Comparison of ENCODE assay signal across 8 mouse cellular contexts in the genomic region with DNA sequence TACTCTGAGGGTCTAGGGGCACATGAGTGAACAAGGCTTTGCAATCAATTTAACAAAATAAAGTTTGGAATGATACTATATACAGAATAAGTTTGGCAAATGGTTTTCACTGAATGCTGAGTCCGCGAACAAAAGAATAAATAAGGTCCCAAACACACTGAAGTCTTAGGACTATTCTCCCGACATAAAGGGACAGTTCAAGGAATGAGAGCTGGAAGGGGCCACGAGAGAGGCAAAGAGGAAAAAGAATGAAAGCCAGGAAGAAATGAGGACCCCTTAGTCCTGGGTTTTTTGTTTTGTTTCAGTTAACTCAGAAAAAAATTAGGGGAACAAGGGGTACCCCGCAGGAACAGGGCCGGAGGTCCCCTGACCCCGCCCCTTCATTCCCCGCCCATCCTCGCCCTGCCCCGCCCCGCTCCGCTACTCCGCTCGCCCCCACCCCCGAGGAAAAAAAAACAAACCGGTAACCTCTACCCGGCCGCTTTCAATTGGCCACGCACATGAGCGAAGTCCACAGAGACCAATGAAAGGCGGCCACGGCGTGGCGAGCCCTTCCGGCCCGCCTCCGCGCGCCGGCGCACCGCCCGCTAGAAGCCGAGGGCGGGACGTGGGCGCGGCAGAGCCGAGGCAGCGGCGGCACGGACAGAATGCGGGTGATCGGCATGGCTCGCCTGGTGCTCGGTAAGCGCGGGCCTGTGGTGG. TPM values are rescaled to one million over a fixed set of nuclear protein-coding genes. Genes with fewer than 3 reads are reported as not detected.
A peak's percentile ranks its signal among the peaks of the same experiment; 100 is the strongest.
DNase-seq lines count a peak whose midpoint lies in the region; ATAC-seq and TF ChIP-seq lines count a peak whose summit lies in the region.

Gene Pdia6, plus strand, starts transcription at position 575 of the 702 bp plus-strand sequence.

- peak; percentile 99 for ATAC-seq in forebrain, postnatal 0 days
- peak; percentile 99 for ATAC-seq in lung, embryonic 15.5 days (ENCODE audit: borderline replicate concordance, extremely low read depth, low FRiP score, low TSS enrichment)

- H3K4me3 ChIP-seq in MEL (ENCODE audit: control insufficient read depth in 1 of 2, insufficient read depth in 1 of 2, low read depth in 2 of 2, low read length in 2 of 2), result peak within 1 kb of the TSS; percentile 86 to 100
- H3K4me3 ChIP-seq in cerebellum, adult 2 months (replicated peaks; ENCODE audit: insufficient read depth, low read depth, low read length), result peak within 1 kb of the TSS; percentile 68
- H3K4me3 ChIP-seq in forebrain, postnatal 0 days (ENCODE audit: low read depth, low read length), result peak within 1 kb of the TSS; percentile 90
- peak within 1 kb of the TSS; percentile 94 for H3K4me3 ChIP-seq in lung, embryonic 15.5 days

- peak within 1 kb of the TSS; percentile 56 for H3K4me2 ChIP-seq in forebrain, postnatal 0 days (ENCODE audit: low read depth)
- H3K4me2 ChIP-seq in lung, embryonic 15.5 days, result peak within 1 kb of the TSS; percentile 73

- H3K9me3 ChIP-seq in MEL (replicated peaks; ENCODE audit: insufficient read depth, low read length), result no peaks in the 10 kb centered on the region
- no peaks in the 10 kb centered on the region for H3K9me3 ChIP-seq in forebrain, postnatal 0 days (ENCODE audit: low read length)
- H3K9me3 ChIP-seq in lung, embryonic 15.5 days, result no peaks in the 10 kb centered on the region

- no peak for TF ChIP-seq CTCF in MEL (IDR thresholded peaks at IDR 0.05 in 2 of 3, conservative IDR thresholded peaks at IDR 0.05 in 1 of 3; ENCODE audit: control insufficient read depth in 1 of 3, insufficient read depth in 1 of 3, low read depth in 2 of 3, low read length in 3 of 3, poor library complexity in 1 of 3, severe bottlenecking in 1 of 3)
- no peak for TF ChIP-seq CTCF in cerebellum, adult 2 months (IDR thresholded peaks at IDR 0.05; ENCODE audit: borderline replicate concordance, insufficient read depth, low read depth, low read length)
- no peak for TF ChIP-seq CTCF in forebrain, postnatal 0 days (IDR thresholded peaks at IDR 0.05; ENCODE audit: low read depth)

- peaks cover 3 to 4% of the 10 kb centered on the region in 2 experiments for H3K36me3 ChIP-seq in MEL (ENCODE audit: control insufficient read depth in 1 of 2, insufficient read depth in 2 of 2, low read length in 2 of 2)
- peaks cover 13% of the 10 kb centered on the region for H3K36me3 ChIP-seq in forebrain, postnatal 0 days (ENCODE audit: insufficient read depth)
- peaks cover 17% of the 10 kb centered on the region for H3K36me3 ChIP-seq in lung, embryonic 15.5 days

- H3K4me1 ChIP-seq in MEL (ENCODE audit: control insufficient read depth in 1 of 2, insufficient read depth in 2 of 2, low read length in 2 of 2), result peaks cover 3 to 11% of the 10 kb centered on the region in 2 experiments; a peak in 3 of 4 replicates
- H3K4me1 ChIP-seq in cerebellum, adult 2 months (ENCODE audit: control insufficient read depth, insufficient read depth, low read length), result peaks cover 9% of the 10 kb centered on the region
- peaks cover 12% of the 10 kb centered on the region for H3K4me1 ChIP-seq in forebrain, postnatal 0 days (ENCODE audit: insufficient read depth)
- H3K4me1 ChIP-seq in lung, embryonic 15.5 days, result peaks cover 28% of the 10 kb centered on the region

- no peak for TF ChIP-seq RAD21 in MEL (IDR thresholded peaks at IDR 0.05; ENCODE audit: low read depth, low read length)

- peak; percentile 95 for DNase-seq in MEL (ENCODE audit: low read depth, low spot score)
- DNase-seq in cerebellum, adult 2 months, result peak; percentile 94
- DNase-seq in forebrain, postnatal 0 days, result peak; percentile 97
- DNase-seq in heart, postnatal 4 days, result peak; percentile 96
- DNase-seq in layer of hippocampus, adult 8-10 months (ENCODE audit: low spot score in 2 of 2), result peak; percentile 82 to 88
- peak; percentile 86 for DNase-seq in ovary, adult 18-20 months (ENCODE audit: low spot score)
- DNase-seq in thymus, postnatal 0 days (ENCODE audit: low spot score), result peak; percentile 96

- no peak; a peak in 1 of 4 replicates for TF ChIP-seq EP300 in MEL (IDR thresholded peaks at IDR 0.05; ENCODE audit: low read depth in 1 of 2, low read length in 2 of 2)

- WGBS in cerebellum, adult 2 months, result under 1% methylated on average over 48 of the region's 48 CpGs
- WGBS in forebrain, postnatal 0 days, result 2% methylated on average over 41 of the region's 48 CpGs
- WGBS in lung, embryonic 15.5 days, result 1% methylated on average over 48 of the region's 48 CpGs

- peak within 1 kb of the TSS; percentile 85 for H3K9ac ChIP-seq in MEL (ENCODE audit: control insufficient read depth, low read depth, low read length, poor library complexity, severe bottlenecking)
- peak within 1 kb of the TSS; percentile 86 for H3K9ac ChIP-seq in forebrain, postnatal 0 days
- H3K9ac ChIP-seq in lung, embryonic 15.5 days, result peak within 1 kb of the TSS; percentile 98

- H3K27me3 ChIP-seq in MEL (ENCODE audit: control insufficient read depth in 1 of 2, insufficient read depth in 2 of 2, low read length in 2 of 2), result no peaks in the 10 kb centered on the region
- H3K27me3 ChIP-seq in cerebellum, adult 2 months (ENCODE audit: control insufficient read depth, insufficient read depth, low read length), result no peaks in the 10 kb centered on the region
- no peaks in the 10 kb centered on the region for H3K27me3 ChIP-seq in forebrain, postnatal 0 days (ENCODE audit: insufficient read depth, low read length)
- H3K27me3 ChIP-seq in lung, embryonic 15.5 days, result no peaks in the 10 kb centered on the region

- H3K79me2 ChIP-seq in MEL (ENCODE audit: control insufficient read depth, insufficient read depth, low read length, poor library complexity), result peaks cover 26% of the 10 kb centered on the region

- peak; percentile 84 to 88 for TF ChIP-seq POLR2A in MEL (IDR thresholded peaks at IDR 0.05; ENCODE audit: control insufficient read depth in 1 of 2, insufficient read depth in 1 of 2, low read depth in 1 of 2, low read length in 2 of 2, poor library complexity in 1 of 2)
- peak; percentile 72 for TF ChIP-seq POLR2A in cerebellum, adult 2 months (IDR thresholded peaks at IDR 0.05; ENCODE audit: borderline replicate concordance, insufficient read depth, low read length)

- peak within 1 kb of the TSS; percentile 35 for H3K27ac ChIP-seq in MEL (ENCODE audit: control insufficient read depth, low read depth, low read length)
- no peak within 1 kb of the TSS for H3K27ac ChIP-seq in cerebellum, adult 2 months (ENCODE audit: insufficient read depth, low read length)
- H3K27ac ChIP-seq in forebrain, postnatal 0 days (ENCODE audit: low read depth, low read length), result peak within 1 kb of the TSS; percentile 84
- peak within 1 kb of the TSS; percentile 72 for H3K27ac ChIP-seq in lung, embryonic 15.5 days

TF ChIP-seq in MEL, 35 proteins besides CTCF, POLR2A, EP300 and RAD21:
- peak; percentile 40; the same call in 1 of the 2 replicates for TF ChIP-seq CHD2 (IDR thresholded peaks at IDR 0.05; ENCODE audit: low read length)
- 0 out of 2 replicates have a peak, but pooled peaks have one; percentile 5 for TF ChIP-seq TBP (IDR thresholded peaks at IDR 0.05; ENCODE audit: low read depth, low read length)
- TF ChIP-seq MAFK (IDR thresholded peaks at IDR 0.05; ENCODE audit: borderline replicate concordance, low read depth, low read length), result no peak
- TF ChIP-seq MYC (IDR thresholded peaks at IDR 0.05; ENCODE audit: low read depth, low read length), result no peak
- peak; percentile 80 for TF ChIP-seq NRF1 (IDR thresholded peaks at IDR 0.05; ENCODE audit: insufficient read depth, low read depth, low read length, poor library complexity, severe bottlenecking)
- peak; percentile 70 for TF ChIP-seq SIN3A (IDR thresholded peaks at IDR 0.05; ENCODE audit: low read length)
- peak; percentile 89 for TF ChIP-seq NELFE (IDR thresholded peaks at IDR 0.05; ENCODE audit: low read depth, low read length)
- TF ChIP-seq HCFC1 (IDR thresholded peaks at IDR 0.05; ENCODE audit: low read depth, low read length), result peak; percentile 72
- TF ChIP-seq E2F4 (IDR thresholded peaks at IDR 0.05; ENCODE audit: borderline replicate concordance, low read depth, low read length), result no peak
- TF ChIP-seq JUND (IDR thresholded peaks at IDR 0.05; ENCODE audit: low read depth, low read length), result no peak
- TF ChIP-seq MAZ (IDR thresholded peaks at IDR 0.05; ENCODE audit: low read depth, low read length), result peak; percentile 90
- peak; percentile 87 for TF ChIP-seq POLR2AphosphoS2 (IDR thresholded peaks at IDR 0.05; ENCODE audit: low read length)
- peak; percentile 43; the same call in 1 of the 2 replicates for TF ChIP-seq MAX (IDR thresholded peaks at IDR 0.05; ENCODE audit: low read length)
- TF ChIP-seq GABPA (IDR thresholded peaks at IDR 0.05; ENCODE audit: low read depth, low read length), result no peak
- TF ChIP-seq ZMIZ1 (IDR thresholded peaks at IDR 0.05; ENCODE audit: low read depth, low read length), result 0 out of 2 replicates have a peak, but pooled peaks have one; percentile 6
- peak; percentile 79 for TF ChIP-seq ELF1 (IDR thresholded peaks at IDR 0.05; ENCODE audit: low read depth, low read length)
- TF ChIP-seq MEF2A (IDR thresholded peaks at IDR 0.05; ENCODE audit: extremely low read depth, insufficient replicate concordance, low read depth, low read length, poor library complexity, severe bottlenecking), result no peak
- TF ChIP-seq ZNF384 (IDR thresholded peaks at IDR 0.05; ENCODE audit: low read depth, low read length), result peak; percentile 94
- TF ChIP-seq POLR2AphosphoS5 (IDR thresholded peaks at IDR 0.05; ENCODE audit: borderline replicate concordance, low read depth, low read length), result no peak
- no peak for TF ChIP-seq BHLHE40 (IDR thresholded peaks at IDR 0.05; ENCODE audit: borderline replicate concordance, low read depth, low read length)
- peak; percentile 88 for TF ChIP-seq MXI1 (IDR thresholded peaks at IDR 0.05; ENCODE audit: low read depth, low read length)
- TF ChIP-seq ZC3H11A (IDR thresholded peaks at IDR 0.05; ENCODE audit: low read depth, low read length), result no peak
- no peak; the same call in 1 of the 2 replicates for TF ChIP-seq KAT2A (conservative IDR thresholded peaks at IDR 0.05; ENCODE audit: low read depth, low read length)
TF ChIP-seq in MEL: peak in this region for 13.

RNA-seq across cellular contexts. Expression of gene Pdia6, which starts in this region (rescaled TPM):
- total RNA-seq in MEL (2012; rRNA removed), result 321 and 324 TPM in 2 replicates
- polyA plus RNA-seq in MEL (2012; ENCODE audit: insufficient read depth in 1 of 2, insufficient read length in 2 of 2, low read depth in 1 of 2, low replicate concordance in 2 of 2, missing spikeins in 1 of 2), result 100 to 1,000 TPM in 1 of 2 experiments, not detected in 1; 373 TPM
- 67.1 and 72.7 TPM in 2 replicates for polyA plus RNA-seq in cerebellum, adult 2 months (2012; rRNA removed)
- total RNA-seq in forebrain, postnatal 0 days (2014; rRNA removed), result 152 and 182 TPM in 2 replicates
- 223 and 247 TPM in 2 replicates for polyA plus RNA-seq in forebrain, postnatal 0 days (2015; fragmentation: Nextera tagmentation; extraction: Ambion mirVana)
- 100 to 1,000 TPM; 130 to 153 TPM for total RNA-seq in heart, postnatal 4 days (2021)
- 100 to 1,000 TPM; 101 to 184 (median 146) TPM for total RNA-seq in layer of hippocampus, adult 8-10 months (2022)
- polyA plus RNA-seq in lung, embryonic 15.5 days (2015; fragmentation: Nextera tagmentation; extraction: Ambion mirVana), result 718 and 737 TPM in 2 replicates
- 181 and 236 TPM in 2 replicates for polyA plus RNA-seq in thymus, postnatal 0 days (2015; fragmentation: Nextera tagmentation; extraction: Ambion mirVana)
